Mouse (Mus musculus) C2C12 (cell line): Measurements from ENCODE around the gene Lsm7. TPM values are rescaled to one million over a fixed set of nuclear protein-coding genes. Genes with fewer than 3 reads are reported as not detected.

ENCODE experiments used
- H3K27me3 ChIP-seq: one replicate; pipeline ENCODE4 v1.6.1; 2011; ENCODE audit not compliant: control insufficient read depth, insufficient read depth, insufficient read length
- H3K36me3 ChIP-seq: one replicate; pipeline ENCODE4 v1.6.1; 2011; ENCODE audit not compliant: control insufficient read depth, insufficient read depth
- H3K4me3 ChIP-seq: one replicate; pipeline ENCODE4 v1.5.1; 2011; ENCODE audit warnings: mild to moderate bottlenecking, control low read depth; ENCODE audit not compliant: poor library complexity, insufficient read depth, severe bottlenecking
- H3K79me2 ChIP-seq: one replicate; pipeline ENCODE4 v1.6.1; 2011; ENCODE audit not compliant: control insufficient read depth, insufficient read depth
- H3K79me3 ChIP-seq: one replicate; pipeline ENCODE4 v1.6.1; 2011; ENCODE audit warnings: low read depth, control low read depth
- H3ac ChIP-seq: one replicate; pipeline ENCODE3; 2011; ENCODE audit warnings: low read depth; ENCODE audit not compliant: control insufficient read depth, insufficient read length
- CEBPB ChIP-seq: IDR thresholded peaks from one replicate; pipeline ENCODE4 v1.6.1; 2011; ENCODE audit warnings: low read depth, mild to moderate bottlenecking, control low read depth, moderate library complexity
- CTCF ChIP-seq: IDR thresholded peaks from one replicate; pipeline ENCODE4 v1.5.1; 2011; ENCODE audit not compliant: control insufficient read depth, insufficient read depth, insufficient read length
- FOSL1 ChIP-seq: IDR thresholded peaks from one replicate; pipeline ENCODE4 v1.8.0; 2011; ENCODE audit warnings: mild to moderate bottlenecking, low read length; ENCODE audit not compliant: poor library complexity, insufficient read depth, severe bottlenecking
- MAX ChIP-seq: IDR thresholded peaks from one replicate; pipeline ENCODE4 v1.6.1; 2011; ENCODE audit warnings: mild to moderate bottlenecking, control low read depth
- MYOD1 ChIP-seq: IDR thresholded peaks from one replicate; pipeline ENCODE4 v1.6.1; 2011; ENCODE audit warnings: low read depth; ENCODE audit not compliant: control insufficient read depth, insufficient read length
- MYOG ChIP-seq: IDR thresholded peaks from one replicate; pipeline ENCODE4 v1.6.1; 2011; ENCODE audit not compliant: control insufficient read depth, insufficient read length; ENCODE audit errors: extremely low read depth
- USF1 ChIP-seq: IDR thresholded peaks from one replicate; pipeline ENCODE4 v1.6.1; 2011; ENCODE audit warnings: low read depth, mild to moderate bottlenecking, control low read depth, moderate library complexity
- polyA plus RNA-seq: library from polyadenylated mRNA; unstranded; fragments of >200 nt; fragmentation: generic; extraction: Trizol; gene quantifications from one replicate; pipeline ENCODE4 v1.2.1, GENCODE M21; 2012; ENCODE audit warnings: missing spikeins

The Lsm7 gene
- polyA plus RNA-seq, 1 experiment, result 297 TPM

- TF ChIP-seq USF1 (no peak), CTCF (no peak), FOSL1 (no peak), MYOD1 (no peak), MYOG (no peak), CEBPB (no peak), MAX (no peak)
- Histone ChIP-seq H3K27me3 (no peaks in the 10 kb centered on the region), H3K36me3 (peaks cover 62% of the 10 kb centered on the region)
These were observed 46.6 kb upstream of the Lsm7 start for GRCm38 (mm10) chr10:80901409-80902272.

GRCm38 (mm10) chr10:80900318-80901247 is 45.6 kb upstream of the Lsm7 start, which contains the start of gene Timm13:
TSS of gene Timm13 (minus strand) at chr10:80900969.
- H3K79me3 ChIP-seq, result peaks cover 19% of the 10 kb centered on the region
- peak within 1 kb of the TSS; percentile 99 for H3K4me3 ChIP-seq
- H3K79me2 ChIP-seq, result peaks cover 27% of the 10 kb centered on the region
- no peaks in the 10 kb centered on the region for H3K27me3 ChIP-seq
- peaks cover 56% of the 10 kb centered on the region for H3K36me3 ChIP-seq
- TF ChIP-seq FOSL1, result no peak
- no peak for TF ChIP-seq MYOG
- no peak for TF ChIP-seq CEBPB
- TF ChIP-seq USF1, result no peak
- no peak for TF ChIP-seq CTCF
- TF ChIP-seq MYOD1, result no peak
- TF ChIP-seq MAX, result no peak
- peak within 1 kb of the TSS; percentile 73 for H3ac ChIP-seq

More at GRCm38 (mm10) chr10:80901409-80902272, 46.6 kb upstream of the Lsm7 start:
- Histone ChIP-seq H3K79me2 (peaks cover 27% of the 10 kb centered on the region), H3K79me3 (peaks cover 19% of the 10 kb centered on the region), H3ac (peak overlapping the region; percentile 10), H3K4me3 (no peak overlapping the region)

GRCm38 (mm10) chr10:80899591-80900317 is 44.7 kb upstream of the Lsm7 start:
- no peaks in the 10 kb centered on the region for H3K27me3 ChIP-seq
- H3K36me3 ChIP-seq, result peaks cover 52% of the 10 kb centered on the region
- H3K79me2 ChIP-seq, result peaks cover 27% of the 10 kb centered on the region
- TF ChIP-seq CEBPB (no peak), MYOG (no peak), MAX (peak; percentile 62)
- H3ac ChIP-seq, result peak overlapping the region; percentile 73
- H3K79me3 ChIP-seq, result peaks cover 19% of the 10 kb centered on the region
- H3K4me3 ChIP-seq, result peak overlapping the region; percentile 99

- H3K79me3 ChIP-seq, result peaks cover 19% of the 10 kb centered on the region
These were observed 44.1 kb upstream of the Lsm7 start for GRCm38 (mm10) chr10:80899074-80899473.

GRCm38 (mm10) chr10:80897861-80898510 is 43.0 kb upstream of the Lsm7 start:
- Histone ChIP-seq H3K36me3 (peaks cover 35% of the 10 kb centered on the region), H3K4me3 (no peak overlapping the region), H3K79me2 (peaks cover 27% of the 10 kb centered on the region), H3K27me3 (no peaks in the 10 kb centered on the region), H3ac (no peak overlapping the region), H3K79me3 (peaks cover 19% of the 10 kb centered on the region)
- no peak for TF ChIP-seq CTCF
- no peak for TF ChIP-seq MYOG
- TF ChIP-seq MAX, result no peak
- no peak for TF ChIP-seq USF1
- no peak for TF ChIP-seq CEBPB
- TF ChIP-seq MYOD1, result no peak
- TF ChIP-seq FOSL1, result no peak

More at GRCm38 (mm10) chr10:80899074-80899473, 44.1 kb upstream of the Lsm7 start:
- no peak for TF ChIP-seq USF1
- no peak for TF ChIP-seq MYOG
- no peak for TF ChIP-seq FOSL1
- TF ChIP-seq CEBPB, result no peak
- no peak for TF ChIP-seq MAX
- no peak for TF ChIP-seq MYOD1
- TF ChIP-seq CTCF, result no peak
- Histone ChIP-seq H3K79me2 (peaks cover 27% of the 10 kb centered on the region), H3K27me3 (no peaks in the 10 kb centered on the region), H3ac (peak overlapping the region; percentile 12), H3K36me3 (peaks cover 46% of the 10 kb centered on the region), H3K4me3 (no peak overlapping the region)
